Mouse (Mus musculus) forebrain, embryonic 14.5 days (tissue): ENCODE results near the gene Gm10392. TPM values are rescaled to one million over a fixed set of nuclear protein-coding genes. Genes with fewer than 3 reads are reported as not detected.
A peak's percentile ranks its signal among the peaks of the same experiment; 100 is the strongest.
"Not testable (repeated sequence)": the region's sequence is repeated elsewhere in the genome, so short reads cannot be mapped to it uniquely, and the experiment has no call there.

ENCODE experiments used
- ATAC-seq: fragments of 200-750 bp; cut with Nextera tagmentation; 2 replicates; pipeline ENCODE4 v1.8.0; 2017; ENCODE audit warnings: mild to moderate bottlenecking, moderate library complexity
- DNase-seq: peaks from one replicate; pipeline ENCODE4 v3.0.0-alpha.2; 2015; ENCODE audit warnings: low spot score
- H3K27ac ChIP-seq: fragments of 300-500 bp; sonication (generic); 2 replicates; pipeline ENCODE4 v1.5.1; 2014; ENCODE audit warnings: low read depth, mild to moderate bottlenecking, control low read depth, low read length, moderate library complexity
- H3K27me3 ChIP-seq: fragments of 300-500 bp; sonication (generic); replicated peaks from 2 replicates; pipeline ENCODE4 v1.6.1; 2014; ENCODE audit warnings: low read length, control low read depth, mixed read lengths; ENCODE audit not compliant: control insufficient read depth, insufficient read depth
- H3K36me3 ChIP-seq: fragments of 300-500 bp; sonication (generic); 2 replicates; pipeline ENCODE4 v1.6.1; 2014; ENCODE audit warnings: low read length, control low read depth; ENCODE audit not compliant: control insufficient read depth, insufficient read depth
- H3K4me1 ChIP-seq: fragments of 300-500 bp; sonication (generic); 2 replicates; pipeline ENCODE4 v1.6.1; 2014; ENCODE audit warnings: antibody characterized with exemption, low read length, control low read depth; ENCODE audit not compliant: control insufficient read depth, insufficient read depth
- H3K4me2 ChIP-seq: fragments of 300-500 bp; sonication (generic); 2 replicates; pipeline ENCODE4 v1.6.1; 2014; ENCODE audit warnings: mild to moderate bottlenecking, control low read depth, low read length
- H3K4me3 ChIP-seq: fragments of 300-500 bp; sonication (generic); 2 replicates; pipeline ENCODE4 v1.5.1; 2014; ENCODE audit warnings: low read depth, low read length, control low read depth
- H3K9ac ChIP-seq: fragments of 300-500 bp; sonication (generic); 2 replicates; pipeline ENCODE4 v1.6.1; 2014; ENCODE audit warnings: mild to moderate bottlenecking, low read length, control low read depth, moderate library complexity
- H3K9me3 ChIP-seq: fragments of 300-500 bp; sonication (generic); replicated peaks from 2 replicates; pipeline ENCODE4 v1.6.1; 2016; ENCODE audit warnings: low read length, control low read depth, mixed read lengths; ENCODE audit not compliant: control insufficient read depth
- WGBS: fragments of 180-500 bp; shearing (Covaris S2); extraction: QIAGEN DNeasy Blood & Tissue Kit; methylation state at CpG from one replicate; pipeline ENCODE4 v1.1.7; 2014; 5-methylcytosine and 5-hydroxymethylcytosine counted together
- polyA plus RNA-seq: library from polyadenylated mRNA; unstranded; fragments of >200 nt; fragmentation: Nextera tagmentation; extraction: Ambion mirVana; gene quantifications from 2 replicates; pipeline ENCODE4 v1.2.1, GENCODE M21; 2014

The Gm10392 gene
- polyA plus RNA-seq, result not detected in 2 replicates

GRCm38 (mm10) chr11:77519043-77519442, at the start of gene Gm10392:
Gene Gm10392 (minus strand): TSS chr11:77519198.
- Histone ChIP-seq H3K9me3 (no peaks in the 10 kb centered on the region), H3K36me3 (no peaks in the 10 kb centered on the region), H3K4me3 (no peak within 1 kb of the TSS), H3K4me1 (peaks cover 14% of the 10 kb centered on the region; the same call in 1 of the 2 replicates), H3K27ac (no peak within 1 kb of the TSS), H3K9ac (no peak within 1 kb of the TSS), H3K27me3 (peaks cover 11% of the 10 kb centered on the region), H3K4me2 (no peak within 1 kb of the TSS)
- DNase-seq (no peak), ATAC-seq (no peak)
- WGBS, result 81% methylated on average over 5 of the region's 5 CpGs

GRCm38 (mm10) chr11:77545261-77545660, 26.3 kb upstream of the Gm10392 start:
- H3K4me1 ChIP-seq, result no peaks in the 10 kb centered on the region
- H3K36me3 ChIP-seq, result peaks cover 71% of the 10 kb centered on the region
- no peak overlapping the region for H3K9ac ChIP-seq
- no peaks in the 10 kb centered on the region for H3K9me3 ChIP-seq
- H3K27ac ChIP-seq, result no peak overlapping the region
- H3K27me3 ChIP-seq, result no peaks in the 10 kb centered on the region
- no peak overlapping the region for H3K4me3 ChIP-seq
- DNase-seq (no peak), ATAC-seq (no peak)
- WGBS, result 94% methylated on average over 7 of the region's 7 CpGs
- H3K4me2 ChIP-seq, result no peak overlapping the region

GRCm38 (mm10) chr11:77532202-77532846, 13.3 kb upstream of the Gm10392 start:
- no peak for DNase-seq
- 85% methylated on average over 4 of the region's 4 CpGs for WGBS

GRCm38 (mm10) chr11:77530862-77531261, 11.9 kb upstream of the Gm10392 start:
- peaks cover 19% of the 10 kb centered on the region for H3K36me3 ChIP-seq
- 93% methylated on average over 2 of the region's 2 CpGs for WGBS
- no peaks in the 10 kb centered on the region for H3K4me1 ChIP-seq
- no peak overlapping the region for H3K4me2 ChIP-seq
- H3K27ac ChIP-seq, result no peak overlapping the region
- no peaks in the 10 kb centered on the region for H3K27me3 ChIP-seq
- no peak for ATAC-seq
- no peaks in the 10 kb centered on the region for H3K9me3 ChIP-seq
- no peak overlapping the region for H3K4me3 ChIP-seq
- no peak overlapping the region for H3K9ac ChIP-seq
- no peak for DNase-seq

More at GRCm38 (mm10) chr11:77532202-77532846, 13.3 kb upstream of the Gm10392 start:
- Histone ChIP-seq H3K4me2 (no peak overlapping the region), H3K9me3 (no peaks in the 10 kb centered on the region), H3K27me3 (no peaks in the 10 kb centered on the region), H3K4me1 (no peaks in the 10 kb centered on the region), H3K4me3 (no peak overlapping the region), H3K9ac (no peak overlapping the region), H3K36me3 (peaks cover 31% of the 10 kb centered on the region), H3K27ac (no peak overlapping the region)
- no peak for ATAC-seq

GRCm38 (mm10) chr11:77529644-77530043, 10.6 kb upstream of the Gm10392 start:
- peaks cover 13% of the 10 kb centered on the region; the same call in 1 of the 2 replicates for H3K36me3 ChIP-seq
- 90% methylated on average over 3 of the region's 3 CpGs for WGBS

GRCm38 (mm10) chr11:77528420-77528819, 9.4 kb upstream of the Gm10392 start:
- DNase-seq, H3K9me3 ChIP-seq: not testable (repeated sequence)
- 93% methylated on average over 3 of the region's 3 CpGs for WGBS

More at GRCm38 (mm10) chr11:77529644-77530043, 10.6 kb upstream of the Gm10392 start:
- Histone ChIP-seq H3K9ac (no peak overlapping the region), H3K4me3 (no peak overlapping the region), H3K4me2 (no peak overlapping the region), H3K27ac (no peak overlapping the region), H3K9me3 (no peaks in the 10 kb centered on the region), H3K27me3 (no peaks in the 10 kb centered on the region), H3K4me1 (no peaks in the 10 kb centered on the region)
- ATAC-seq, result no peak
- DNase-seq, result no peak

GRCm38 (mm10) chr11:77525804-77526486, 6.9 kb upstream of the Gm10392 start:
- 69% methylated on average over 3 of the region's 3 CpGs for WGBS
- no peaks in the 10 kb centered on the region for H3K27me3 ChIP-seq
- DNase-seq (no peak), ATAC-seq (no peak)
- H3K9ac ChIP-seq, result no peak overlapping the region
- no peak overlapping the region for H3K27ac ChIP-seq
- H3K36me3 ChIP-seq, result 0 out of 2 replicates have a peak, but pooled peaks cover 3% of the 10 kb centered on the region
- H3K4me3 ChIP-seq, result no peak overlapping the region
- H3K9me3 ChIP-seq, result no peaks in the 10 kb centered on the region
- H3K4me1 ChIP-seq, result no peaks in the 10 kb centered on the region
- H3K4me2 ChIP-seq, result no peak overlapping the region

More at GRCm38 (mm10) chr11:77528420-77528819, 9.4 kb upstream of the Gm10392 start:
- H3K27ac ChIP-seq, H3K27me3 ChIP-seq, H3K4me1 ChIP-seq, H3K4me3 ChIP-seq, H3K4me2 ChIP-seq, H3K9ac ChIP-seq, ATAC-seq: not testable (repeated sequence)
- peaks cover 10% of the 10 kb centered on the region; the same call in 1 of the 2 replicates for H3K36me3 ChIP-seq

GRCm38 (mm10) chr11:77520601-77521529, 1.9 kb upstream of the Gm10392 start:
- ATAC-seq (no peak), DNase-seq (peak; percentile 58)
- H3K4me2 ChIP-seq, result no peak overlapping the region
- peaks cover 7% of the 10 kb centered on the region for H3K27me3 ChIP-seq
- H3K36me3 ChIP-seq, result no peaks in the 10 kb centered on the region
- peaks cover 5% of the 10 kb centered on the region; the same call in 1 of the 2 replicates for H3K4me1 ChIP-seq
- 40% methylated on average over 5 of the region's 5 CpGs for WGBS
- no peak overlapping the region for H3K27ac ChIP-seq
- no peaks in the 10 kb centered on the region for H3K9me3 ChIP-seq
- no peak overlapping the region for H3K4me3 ChIP-seq
- no peak overlapping the region for H3K9ac ChIP-seq
